Mouse (Mus musculus) small intestine, adult 2 months (tissue): ENCODE data around the gene Ptpra.

Source experiments
- CTCF ChIP-seq: fragments of 200-500 bp; IDR thresholded peaks from 2 replicates; pipeline ENCODE4 v1.5.1; 2012; ENCODE audit warnings: low read depth, mild to moderate bottlenecking, control low read depth, inconsistent platforms, low read length, moderate library complexity, mixed read lengths; ENCODE audit not compliant: insufficient replicate concordance, insufficient read length; ENCODE audit errors: extremely low read depth
- POLR2A ChIP-seq: fragments of 200-500 bp; IDR thresholded peaks from 2 replicates; pipeline ENCODE4 v1.6.1; 2012; ENCODE audit warnings: low read depth, mild to moderate bottlenecking, control low read depth, inconsistent platforms, low read length, moderate library complexity

GRCm38 (mm10) chr2:130488002-130488401, 37.9 kb downstream of the Ptpra start:
- TF ChIP-seq CTCF (no peak), POLR2A (no peak)
